Mouse (Mus musculus): ENCODE results near the gene Tbc1d22b.

DNA sequence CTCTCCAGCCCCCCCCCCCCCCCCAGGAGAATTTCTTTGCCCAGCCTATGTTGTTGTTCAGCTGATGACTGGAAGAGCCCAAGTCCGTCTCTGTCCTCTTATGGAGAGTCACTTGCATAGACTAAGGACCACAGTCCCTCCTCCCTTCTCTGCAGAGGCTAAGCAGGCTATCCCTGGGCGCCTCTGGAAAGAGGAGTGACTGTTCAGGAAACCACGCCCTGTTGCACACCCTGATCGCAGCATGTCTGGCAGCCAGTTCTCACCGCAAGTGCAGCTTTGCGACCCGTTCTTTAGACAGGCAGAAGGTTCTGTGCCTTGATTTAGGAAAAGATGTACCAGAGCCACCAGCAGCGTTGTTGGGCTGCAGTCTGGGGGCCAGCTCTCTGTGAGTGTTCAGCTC, 88.3 kb downstream of the Tbc1d22b start:
- TF ChIP-seq CTCF (IDR thresholded peaks at IDR 0.05; ENCODE audit: extremely low read depth, insufficient read length, insufficient replicate concordance, low read depth, low read length) (no peak), POLR2A (IDR thresholded peaks at IDR 0.05; ENCODE audit: low read depth, low read length) (no peak)

Data from small intestine, adult 2 months (tissue).